Mouse (Mus musculus) retina, postnatal 1 day (tissue): ENCODE data around the gene Gm15557.
"Not testable (repeated sequence)": the region's sequence is repeated elsewhere in the genome, so short reads cannot be mapped to it uniquely, and the experiment has no call there.

Experiments
- DNase-seq: peaks from one replicate; pipeline ENCODE4 v3.0.0-alpha.2; 2012

The Gm15557 gene

GRCm38 (mm10) chr2:155940681-155941080 lies at the start of gene Gm15557:
Gene Gm15557, plus strand, starts transcription at chr2:155940728.
- DNase-seq: no peak

GRCm38 (mm10) chr2:155894307-155895045 lies 46.1 kb upstream of the Gm15557 start:
- DNase-seq: no peak

- DNase-seq: no peak
These were observed 45.3 kb upstream of the Gm15557 start for GRCm38 (mm10) chr2:155895046-155895735.

GRCm38 (mm10) chr2:155902989-155903631 lies 37.4 kb upstream of the Gm15557 start:
- peak; percentile 31 for DNase-seq

- no peak for DNase-seq
These were observed 36.9 kb upstream of the Gm15557 start for GRCm38 (mm10) chr2:155903632-155904008.

GRCm38 (mm10) chr2:155914684-155915083 lies 25.8 kb upstream of the Gm15557 start:
- no peak for DNase-seq

GRCm38 (mm10) chr2:155923143-155923542 lies 17.4 kb upstream of the Gm15557 start:
- DNase-seq: no peak

GRCm38 (mm10) chr2:155925213-155925612 lies 15.3 kb upstream of the Gm15557 start:
- DNase-seq: not testable (repeated sequence)

- DNase-seq: no peak
These were observed 11.7 kb upstream of the Gm15557 start for GRCm38 (mm10) chr2:155928711-155929345.

GRCm38 (mm10) chr2:155929531-155930442 lies 10.7 kb upstream of the Gm15557 start, which contains the start of gene Uqcc1:
Gene Uqcc1, minus strand, starts transcription at chr2:155930310.
- DNase-seq: peak; percentile 97

GRCm38 (mm10) chr2:155939897-155940529 lies 515 bp upstream of the Gm15557 start:
- no peak for DNase-seq

GRCm38 (mm10) chr2:155941697-155942442 lies 1.3 kb downstream of the Gm15557 start:
- DNase-seq: no peak

GRCm38 (mm10) chr2:155943463-155943862 lies 2.9 kb downstream of the Gm15557 start:
- DNase-seq: peak; percentile 77

GRCm38 (mm10) chr2:155944685-155945084 lies 4.2 kb downstream of the Gm15557 start:
- DNase-seq: no peak

GRCm38 (mm10) chr2:155945124-155945523 lies 4.6 kb downstream of the Gm15557 start, which contains the start of gene Gdf5:
Gene Gdf5, minus strand, starts transcription at chr2:155945367.
- DNase-seq: no peak

- no peak for DNase-seq
These were observed 5.1 kb downstream of the Gm15557 start for GRCm38 (mm10) chr2:155945580-155945979.

GRCm38 (mm10) chr2:155946069-155946468 lies 5.5 kb downstream of the Gm15557 start:
- DNase-seq: peak; percentile 82

GRCm38 (mm10) chr2:155946499-155946898 lies 6.0 kb downstream of the Gm15557 start:
- no peak for DNase-seq

- DNase-seq: no peak
These were observed 7.0 kb downstream of the Gm15557 start for GRCm38 (mm10) chr2:155947390-155948002.

GRCm38 (mm10) chr2:155949362-155949761 lies 8.8 kb downstream of the Gm15557 start:
- DNase-seq: no peak
